Mouse (Mus musculus) lung, adult 2 months (tissue): ENCODE measurements around the gene Tspan32.

Experiments used
- CTCF ChIP-seq: fragments of 200-500 bp; IDR thresholded peaks from 2 replicates; pipeline ENCODE4 v1.5.1; 2011; ENCODE audit warnings: mild to moderate bottlenecking, low read length, control low read depth; ENCODE audit not compliant: insufficient read depth
- POLR2A ChIP-seq: fragments of 200-500 bp; IDR thresholded peaks from 2 replicates; pipeline ENCODE4 v1.6.1; 2011; ENCODE audit warnings: low read depth, mild to moderate bottlenecking, control low read depth, low read length, borderline replicate concordance; ENCODE audit errors: extremely low read depth

- TF ChIP-seq POLR2A (no peak), CTCF (no peak)
These were observed 19.4 kb downstream of the Tspan32 start for GRCm38 (mm10) chr7:143024293-143024692.
